Mouse (Mus musculus) erythroblast, embryonic 14.5 days (primary cell): Measurements from ENCODE around the gene Ndufaf3. TPM values are rescaled to one million over a fixed set of nuclear protein-coding genes. Genes with fewer than 3 reads are reported as not detected.
"Not testable (repeated sequence)": the region's sequence is repeated elsewhere in the genome, so short reads cannot be mapped to it uniquely, and the experiment has no call there.

Experiments
- H3K27me3 ChIP-seq: 2 replicates; pipeline ENCODE4 v1.6.1; 2012; ENCODE audit warnings: inconsistent platforms; ENCODE audit not compliant: control insufficient read depth
- H3K36me3 ChIP-seq: 2 replicates; pipeline ENCODE4 v1.6.1; 2012; ENCODE audit warnings: mild to moderate bottlenecking, inconsistent platforms; ENCODE audit not compliant: control insufficient read depth
- H3K4me1 ChIP-seq: 2 replicates; pipeline ENCODE4 v1.6.1; 2012; ENCODE audit warnings: inconsistent platforms; ENCODE audit not compliant: control insufficient read depth
- H3K4me3 ChIP-seq: replicated peaks from 2 replicates; pipeline ENCODE3; 2012; ENCODE audit warnings: moderate library complexity, mild to moderate bottlenecking, inconsistent platforms
- H3K9me3 ChIP-seq: 2 replicates; pipeline ENCODE4 v1.6.1; 2012; ENCODE audit warnings: low read length, inconsistent platforms, mixed read lengths; ENCODE audit not compliant: control insufficient read depth
- GATA1 ChIP-seq: IDR thresholded peaks from 2 replicates; pipeline ENCODE4 v1.6.1; 2012; ENCODE audit warnings: low read length, inconsistent platforms, mixed read lengths
- TAL1 ChIP-seq: IDR thresholded peaks from 3 replicates; pipeline ENCODE4 v1.6.1; 2012; ENCODE audit warnings: low read length, inconsistent platforms, mixed read lengths
- polyA plus RNA-seq: library from polyadenylated mRNA; stranded (reverse); fragments of >175 nt; gene quantifications from 2 replicates; pipeline ENCODE4 v1.2.3, GENCODE M21; 2012

Ndufaf3 gene
- polyA plus RNA-seq, result 1.1 and 4.7 TPM in 2 replicates

- TF ChIP-seq GATA1 (no peak), TAL1 (no peak)
- H3K4me3 ChIP-seq, result peak within 1 kb of the TSS; percentile 73
- no peaks in the 10 kb centered on the region for H3K27me3 ChIP-seq
- peaks cover 59% of the 10 kb centered on the region for H3K36me3 ChIP-seq
- H3K9me3 ChIP-seq, result no peaks in the 10 kb centered on the region
- H3K4me1 ChIP-seq, result peaks cover 87% of the 10 kb centered on the region
Measured at GRCm38 (mm10) chr9:108566815-108567776, at the start of gene Ndufaf3. Gene Ndufaf3 (minus strand): TSS chr9:108567434.

- no peak for TF ChIP-seq GATA1
- TF ChIP-seq TAL1, result no peak
- Histone ChIP-seq H3K36me3 (peaks cover 100% of the 10 kb centered on the region), H3K9me3 (no peaks in the 10 kb centered on the region), H3K27me3 (no peaks in the 10 kb centered on the region), H3K4me3 (no peak overlapping the region), H3K4me1 (peaks cover 12% of the 10 kb centered on the region)
Measured at GRCm38 (mm10) chr9:108611488-108611887, 44.3 kb upstream of the Ndufaf3 start.

GRCm38 (mm10) chr9:108608889-108609288 is 41.7 kb upstream of the Ndufaf3 start:
- H3K4me1 ChIP-seq, result peaks cover 12% of the 10 kb centered on the region
- TF ChIP-seq GATA1 (no peak), TAL1 (no peak)
- peaks cover 100% of the 10 kb centered on the region for H3K36me3 ChIP-seq
- no peak overlapping the region for H3K4me3 ChIP-seq
- no peaks in the 10 kb centered on the region for H3K9me3 ChIP-seq
- H3K27me3 ChIP-seq, result no peaks in the 10 kb centered on the region

- Histone ChIP-seq H3K36me3 (peaks cover 100% of the 10 kb centered on the region), H3K4me1 (peaks cover 12% of the 10 kb centered on the region)
- not testable (repeated sequence) for H3K4me3 ChIP-seq, H3K27me3 ChIP-seq, H3K9me3 ChIP-seq
Measured at GRCm38 (mm10) chr9:108607929-108608328, 40.7 kb upstream of the Ndufaf3 start.

GRCm38 (mm10) chr9:108601986-108602385 is 34.8 kb upstream of the Ndufaf3 start:
- no peak overlapping the region for H3K4me3 ChIP-seq
- H3K9me3 ChIP-seq, result no peaks in the 10 kb centered on the region
- H3K36me3 ChIP-seq, result peaks cover 56% of the 10 kb centered on the region

GRCm38 (mm10) chr9:108600011-108600410 is 32.8 kb upstream of the Ndufaf3 start:
- TF ChIP-seq TAL1, result no peak
- no peak for TF ChIP-seq GATA1
- H3K9me3 ChIP-seq, result no peaks in the 10 kb centered on the region
- H3K4me1 ChIP-seq, result peaks cover 18% of the 10 kb centered on the region

More at GRCm38 (mm10) chr9:108601986-108602385, 34.8 kb upstream of the Ndufaf3 start:
- Histone ChIP-seq H3K27me3 (peaks cover 10% of the 10 kb centered on the region), H3K4me1 (peaks cover 7% of the 10 kb centered on the region)
- no peak for TF ChIP-seq TAL1
- TF ChIP-seq GATA1, result no peak

GRCm38 (mm10) chr9:108599021-108599566 is 31.9 kb upstream of the Ndufaf3 start:
- H3K4me3 ChIP-seq, result no peak overlapping the region
- peaks cover 27% of the 10 kb centered on the region for H3K36me3 ChIP-seq
- peaks cover 14% of the 10 kb centered on the region for H3K27me3 ChIP-seq
- H3K4me1 ChIP-seq, result peaks cover 18% of the 10 kb centered on the region
- no peaks in the 10 kb centered on the region for H3K9me3 ChIP-seq
- TF ChIP-seq GATA1 (no peak), TAL1 (no peak)

More at GRCm38 (mm10) chr9:108600011-108600410, 32.8 kb upstream of the Ndufaf3 start:
- H3K4me3 ChIP-seq, result no peak overlapping the region
- H3K27me3 ChIP-seq, result peaks cover 14% of the 10 kb centered on the region
- H3K36me3 ChIP-seq, result peaks cover 36% of the 10 kb centered on the region

GRCm38 (mm10) chr9:108596998-108597764 is 29.9 kb upstream of the Ndufaf3 start, which contains the start of gene P4htm:
Gene P4htm (minus strand): TSS chr9:108597667.
- Histone ChIP-seq H3K27me3 (peaks cover 14% of the 10 kb centered on the region), H3K4me1 (peaks cover 18% of the 10 kb centered on the region), H3K36me3 (peaks cover 8% of the 10 kb centered on the region), H3K9me3 (no peaks in the 10 kb centered on the region), H3K4me3 (peak within 1 kb of the TSS; percentile 64)
- TF ChIP-seq TAL1 (no peak), GATA1 (no peak)
